Mouse (Mus musculus) heart, embryonic 16.5 days (tissue): ENCODE measurements at regions not wholly inside any gene's neighbourhood (a gene's known extent, or its start where the extent isn't known, plus 50 kb on each side); places are given as distances from the start of the nearest gene placed in this dataset.

Experiments used
- ATAC-seq: fragments of 200-750 bp; cut with Nextera tagmentation; replicated peaks from 2 replicates; pipeline ENCODE4 v1.8.0; 2017; ENCODE audit warnings: moderate number of reproducible peaks; ENCODE audit not compliant: insufficient read depth, low FRiP score; ENCODE audit errors: extremely low read depth
- H3K27ac ChIP-seq: fragments of 300-500 bp; sonication (generic); 2 replicates; pipeline ENCODE4 v1.5.1; 2014; ENCODE audit warnings: mild to moderate bottlenecking, low read length, control low read depth, moderate library complexity
- H3K27me3 ChIP-seq: fragments of 300-500 bp; sonication (generic); 2 replicates; pipeline ENCODE4 v1.6.1; 2014; ENCODE audit warnings: low read length, mixed read lengths; ENCODE audit not compliant: control insufficient read depth, insufficient read depth
- H3K36me3 ChIP-seq: fragments of 300-500 bp; sonication (generic); 2 replicates; pipeline ENCODE4 v1.6.1; 2014; ENCODE audit not compliant: control insufficient read depth, insufficient read depth
- H3K4me1 ChIP-seq: fragments of 300-500 bp; sonication (generic); 2 replicates; pipeline ENCODE4 v1.6.1; 2014; ENCODE audit warnings: low read length, mixed read lengths; ENCODE audit not compliant: control insufficient read depth, insufficient read depth
- H3K4me2 ChIP-seq: fragments of 300-500 bp; sonication (generic); 2 replicates; pipeline ENCODE4 v1.6.1; 2014; ENCODE audit warnings: low read depth, mild to moderate bottlenecking, control low read depth, low read length
- H3K4me3 ChIP-seq: fragments of 300-500 bp; sonication (generic); 2 replicates; pipeline ENCODE4 v1.5.1; 2014; ENCODE audit warnings: mild to moderate bottlenecking, control low read depth, low read length
- H3K9ac ChIP-seq: fragments of 300-500 bp; sonication (generic); 2 replicates; pipeline ENCODE4 v1.6.1; 2014; ENCODE audit warnings: low read length, control low read depth
- H3K9me3 ChIP-seq: fragments of 300-500 bp; sonication (generic); replicated peaks from 2 replicates; pipeline ENCODE4 v1.6.1; 2016; ENCODE audit warnings: low read length; ENCODE audit not compliant: control insufficient read depth
- WGBS: fragments of 180-500 bp; shearing (Covaris S2); extraction: QIAGEN DNeasy Blood & Tissue Kit; methylation state at CpG from one replicate; pipeline ENCODE4 v1.1.7; 2014; 5-methylcytosine and 5-hydroxymethylcytosine counted together

GRCm38 (mm10) chr8:30439423-30439822, 2989.1 kb upstream of the 5930422O12Rik start:
- WGBS, result 81% methylated on average over 2 of the region's 2 CpGs

GRCm38 (mm10) chr8:30441821-30442220, 2986.7 kb upstream of the 5930422O12Rik start:
- 85% methylated on average over 1 of the region's 1 CpGs for WGBS

More at GRCm38 (mm10) chr8:30439423-30439822, 2989.1 kb upstream of the 5930422O12Rik start:
- H3K4me3 ChIP-seq, result no peak overlapping the region
- no peak overlapping the region for H3K27ac ChIP-seq
- no peak overlapping the region for H3K9ac ChIP-seq
- no peaks in the 10 kb centered on the region for H3K9me3 ChIP-seq
- no peaks in the 10 kb centered on the region for H3K36me3 ChIP-seq
- no peaks in the 10 kb centered on the region for H3K27me3 ChIP-seq
- H3K4me1 ChIP-seq, result no peaks in the 10 kb centered on the region
- ATAC-seq, result no peak
- H3K4me2 ChIP-seq, result no peak overlapping the region

GRCm38 (mm10) chr8:30443874-30444273, 2984.6 kb upstream of the 5930422O12Rik start:
- H3K4me3 ChIP-seq, result no peak overlapping the region
- 64% methylated on average over 2 of the region's 2 CpGs for WGBS

More at GRCm38 (mm10) chr8:30441821-30442220, 2986.7 kb upstream of the 5930422O12Rik start:
- Histone ChIP-seq H3K4me3 (no peak overlapping the region), H3K4me1 (no peaks in the 10 kb centered on the region), H3K4me2 (no peak overlapping the region), H3K27ac (no peak overlapping the region), H3K9me3 (no peaks in the 10 kb centered on the region), H3K27me3 (no peaks in the 10 kb centered on the region), H3K9ac (no peak overlapping the region), H3K36me3 (no peaks in the 10 kb centered on the region)
- no peak for ATAC-seq

GRCm38 (mm10) chr8:30444274-30444673, 2984.2 kb upstream of the 5930422O12Rik start:
- H3K4me1 ChIP-seq, result no peaks in the 10 kb centered on the region
- no peak overlapping the region for H3K4me2 ChIP-seq
- H3K9ac ChIP-seq, result no peak overlapping the region
- 46% methylated on average over 4 of the region's 4 CpGs for WGBS
- ATAC-seq, result no peak
- H3K9me3 ChIP-seq, result no peaks in the 10 kb centered on the region
- no peak overlapping the region for H3K4me3 ChIP-seq
- no peak overlapping the region for H3K27ac ChIP-seq
- no peaks in the 10 kb centered on the region for H3K27me3 ChIP-seq
- no peaks in the 10 kb centered on the region for H3K36me3 ChIP-seq

More at GRCm38 (mm10) chr8:30443874-30444273, 2984.6 kb upstream of the 5930422O12Rik start:
- Histone ChIP-seq H3K27me3 (no peaks in the 10 kb centered on the region), H3K36me3 (no peaks in the 10 kb centered on the region), H3K27ac (no peak overlapping the region), H3K4me1 (no peaks in the 10 kb centered on the region), H3K4me2 (no peak overlapping the region), H3K9ac (no peak overlapping the region), H3K9me3 (no peaks in the 10 kb centered on the region)
- ATAC-seq, result no peak

- H3K4me2 ChIP-seq, result no peak overlapping the region
- no peak for ATAC-seq
- no peak overlapping the region for H3K27ac ChIP-seq
- WGBS, result 70% methylated on average over 4 of the region's 4 CpGs
- no peaks in the 10 kb centered on the region for H3K4me1 ChIP-seq
- H3K9me3 ChIP-seq, result no peaks in the 10 kb centered on the region
- H3K4me3 ChIP-seq, result no peak overlapping the region
- H3K9ac ChIP-seq, result no peak overlapping the region
- no peaks in the 10 kb centered on the region for H3K27me3 ChIP-seq
- H3K36me3 ChIP-seq, result no peaks in the 10 kb centered on the region
These were observed 2970.4 kb upstream of the 5930422O12Rik start for GRCm38 (mm10) chr8:30458136-30458535.

- WGBS, result 75% methylated on average over 3 of the region's 3 CpGs
These were observed 2945.6 kb upstream of the 5930422O12Rik start for GRCm38 (mm10) chr8:30482956-30483355.

GRCm38 (mm10) chr8:30494851-30495355, 2933.6 kb upstream of the 5930422O12Rik start:
- Histone ChIP-seq H3K27ac (no peak overlapping the region), H3K27me3 (no peaks in the 10 kb centered on the region), H3K4me3 (no peak overlapping the region), H3K9me3 (no peaks in the 10 kb centered on the region), H3K9ac (no peak overlapping the region), H3K4me2 (no peak overlapping the region), H3K36me3 (no peaks in the 10 kb centered on the region), H3K4me1 (no peaks in the 10 kb centered on the region)
- no peak for ATAC-seq
- 85% methylated on average over 6 of the region's 6 CpGs for WGBS

More at GRCm38 (mm10) chr8:30482956-30483355, 2945.6 kb upstream of the 5930422O12Rik start:
- no peak overlapping the region for H3K27ac ChIP-seq
- no peak for ATAC-seq
- no peaks in the 10 kb centered on the region for H3K36me3 ChIP-seq
- H3K27me3 ChIP-seq, result no peaks in the 10 kb centered on the region
- H3K4me3 ChIP-seq, result no peak overlapping the region
- no peaks in the 10 kb centered on the region for H3K9me3 ChIP-seq
- no peaks in the 10 kb centered on the region for H3K4me1 ChIP-seq
- H3K4me2 ChIP-seq, result no peak overlapping the region
- H3K9ac ChIP-seq, result no peak overlapping the region

- H3K9ac ChIP-seq, result no peak overlapping the region
- H3K9me3 ChIP-seq, result no peaks in the 10 kb centered on the region
- no peak overlapping the region for H3K4me3 ChIP-seq
- H3K27me3 ChIP-seq, result no peaks in the 10 kb centered on the region
- no peak for ATAC-seq
- WGBS, result 62% methylated on average over 2 of the region's 2 CpGs
- no peak overlapping the region for H3K4me2 ChIP-seq
- H3K27ac ChIP-seq, result no peak overlapping the region
- H3K4me1 ChIP-seq, result no peaks in the 10 kb centered on the region
- H3K36me3 ChIP-seq, result no peaks in the 10 kb centered on the region
These were observed 2926.3 kb upstream of the 5930422O12Rik start for GRCm38 (mm10) chr8:30502164-30502563.

- no peaks in the 10 kb centered on the region for H3K4me1 ChIP-seq
- no peaks in the 10 kb centered on the region for H3K9me3 ChIP-seq
- H3K4me3 ChIP-seq, result no peak overlapping the region
- H3K4me2 ChIP-seq, result no peak overlapping the region
- no peak for ATAC-seq
- H3K27me3 ChIP-seq, result no peaks in the 10 kb centered on the region
- no peaks in the 10 kb centered on the region for H3K36me3 ChIP-seq
- no peak overlapping the region for H3K9ac ChIP-seq
- no peak overlapping the region for H3K27ac ChIP-seq
- WGBS, result 78% methylated on average over 2 of the region's 2 CpGs
These were observed 2917.2 kb upstream of the 5930422O12Rik start for GRCm38 (mm10) chr8:30511358-30511757.
